Mouse (Mus musculus): ENCODE measurements around the gene Tmem176a. TPM values are rescaled to one million over a fixed set of nuclear protein-coding genes. Genes with fewer than 3 reads are reported as not detected.

Gene Tmem176a
- polyA plus RNA-seq (2015; fragmentation: Nextera tagmentation; extraction: Ambion mirVana) = 37.3 and 41.8 TPM in 2 replicates

DNA sequence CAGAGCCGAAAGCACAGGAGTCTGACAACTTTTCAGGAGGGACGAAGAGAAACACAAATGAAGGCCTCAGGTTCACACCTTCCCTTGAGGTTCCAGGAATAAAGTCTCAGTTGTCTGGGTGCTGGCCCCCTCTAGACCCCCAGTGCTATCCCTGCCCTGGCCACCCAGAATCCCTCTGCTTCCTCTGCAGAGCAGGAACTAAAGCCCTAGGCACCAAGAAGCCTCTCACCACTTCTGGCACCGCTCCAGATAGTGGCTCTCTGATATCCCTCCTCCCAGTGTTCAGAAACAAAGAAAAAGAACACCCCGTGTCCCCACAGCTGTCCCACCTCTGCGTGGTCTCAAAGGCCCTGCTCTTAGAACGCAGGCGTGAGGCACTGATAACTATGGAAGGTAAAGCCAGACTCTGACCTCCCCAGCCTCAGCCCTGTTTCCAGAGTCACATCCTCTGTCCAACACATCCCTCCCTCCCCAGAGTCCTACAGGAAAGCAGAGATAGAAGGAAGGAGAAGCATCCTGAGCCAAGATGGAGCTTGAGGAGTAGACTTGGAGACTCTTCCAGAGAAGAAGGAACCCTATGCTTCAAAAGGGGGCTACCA lies at the start of gene Tmem176a:
Gene Tmem176a (plus strand): TSS at position 549 of the 599 bp plus-strand sequence.

DNA sequence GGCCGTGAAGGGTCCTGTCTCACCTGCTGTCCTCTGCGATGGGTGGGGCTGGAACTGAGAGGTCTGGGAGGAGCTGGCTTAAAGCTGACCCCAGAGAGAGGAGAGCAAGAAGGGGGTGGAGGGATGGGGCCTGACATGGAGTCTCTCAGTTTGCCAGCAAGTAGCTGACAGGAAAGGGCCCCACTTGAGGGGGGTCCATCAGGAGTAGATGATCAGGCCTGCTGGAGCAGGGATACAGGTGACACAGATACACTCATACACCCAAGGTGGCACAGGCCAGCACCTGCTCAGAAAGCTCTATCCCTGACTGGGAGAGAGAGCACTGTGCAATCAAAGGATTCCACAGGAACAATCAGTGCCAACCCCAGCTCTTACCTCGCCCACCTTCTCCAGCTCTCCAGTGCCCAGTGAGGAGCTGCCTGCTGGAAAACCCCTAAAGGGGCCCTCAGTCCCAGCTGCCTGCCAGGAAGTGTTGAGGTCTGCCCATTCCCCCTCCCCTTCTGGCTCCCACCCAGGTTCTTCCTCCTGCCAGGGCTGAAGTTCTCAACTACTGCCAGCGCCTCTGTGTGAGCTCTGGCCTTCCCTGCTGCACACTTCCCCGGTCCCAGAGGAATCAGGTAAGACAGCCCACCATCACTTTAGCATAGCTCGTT lies 380 bp downstream of the Tmem176a start, which contains the start of gene Tmem176b:
Gene Tmem176b (minus strand): TSS at position 524 of the 653 bp plus-strand sequence.

GRCm38 (mm10) chr6:48872596-48872995 lies 31.9 kb downstream of the Tmem176a start, which contains the start of gene Aoc1:
Gene Aoc1, plus strand, starts transcription at chr6:48872896.

Other genes starting within 250 kb of the Tmem176a start
- gene Repin1, start 247.0 kb upstream of the Tmem176a start, polyA plus RNA-seq (2015; fragmentation: Nextera tagmentation; extraction: Ambion mirVana) = 22.8 and 23.9 TPM in 2 replicates
- gene Gm44965, start 247.0 kb upstream of the Tmem176a start, polyA plus RNA-seq (2015; fragmentation: Nextera tagmentation; extraction: Ambion mirVana) = not detected in 2 replicates
- 3.7 and 3.8 TPM in 2 replicates for gene Zfp775, start 238.9 kb upstream of the Tmem176a start, polyA plus RNA-seq (2015; fragmentation: Nextera tagmentation; extraction: Ambion mirVana)
- 0.27 and 0.48 TPM in 2 replicates for gene AI854703, start 214.2 kb upstream of the Tmem176a start, polyA plus RNA-seq (2015; fragmentation: Nextera tagmentation; extraction: Ambion mirVana)
- gene Gimap8, start 193.7 kb upstream of the Tmem176a start, polyA plus RNA-seq (2015; fragmentation: Nextera tagmentation; extraction: Ambion mirVana) = 1.7 and 1.8 TPM in 2 replicates
- 2.9 and 3.4 TPM in 2 replicates for gene Gimap9, start 164.8 kb upstream of the Tmem176a start, polyA plus RNA-seq (2015; fragmentation: Nextera tagmentation; extraction: Ambion mirVana)
- 14.6 and 16.2 TPM in 2 replicates for gene Gimap4, start 156.4 kb upstream of the Tmem176a start, polyA plus RNA-seq (2015; fragmentation: Nextera tagmentation; extraction: Ambion mirVana)
- 19.4 and 22.7 TPM in 2 replicates for gene Gimap6, start 132.7 kb upstream of the Tmem176a start, polyA plus RNA-seq (2015; fragmentation: Nextera tagmentation; extraction: Ambion mirVana)
- 1.6 and 2.3 TPM in 2 replicates for gene Gm28053, start 122.3 kb upstream of the Tmem176a start, polyA plus RNA-seq (2015; fragmentation: Nextera tagmentation; extraction: Ambion mirVana)
- gene Gimap7, start 122.3 kb upstream of the Tmem176a start, polyA plus RNA-seq (2015; fragmentation: Nextera tagmentation; extraction: Ambion mirVana) = not detected in 2 replicates
- 11.1 and 12.1 TPM in 2 replicates for gene Gimap1, start 101.9 kb upstream of the Tmem176a start, polyA plus RNA-seq (2015; fragmentation: Nextera tagmentation; extraction: Ambion mirVana)
- 8.5 and 9.6 TPM in 2 replicates for gene Gimap5, start 94.7 kb upstream of the Tmem176a start, polyA plus RNA-seq (2015; fragmentation: Nextera tagmentation; extraction: Ambion mirVana)
- gene Gimap3, start 70.1 kb upstream of the Tmem176a start, polyA plus RNA-seq (2015; fragmentation: Nextera tagmentation; extraction: Ambion mirVana) = not detected in 2 replicates
- gene Tmem176b, start 577 bp downstream of the Tmem176a start, polyA plus RNA-seq (2015; fragmentation: Nextera tagmentation; extraction: Ambion mirVana) = 112 and 122 TPM in 2 replicates
- 0.12 TPM in 1 of 2 replicates, not detected in the other for gene Aoc1, start 32.0 kb downstream of the Tmem176a start, polyA plus RNA-seq (2015; fragmentation: Nextera tagmentation; extraction: Ambion mirVana)
- 0.09 TPM in 1 of 2 replicates, not detected in the other for gene 1600015I10Rik, start 89.0 kb downstream of the Tmem176a start, polyA plus RNA-seq (2015; fragmentation: Nextera tagmentation; extraction: Ambion mirVana)
- not detected in 2 replicates for gene Doxl2, start 134.0 kb downstream of the Tmem176a start, polyA plus RNA-seq (2015; fragmentation: Nextera tagmentation; extraction: Ambion mirVana)
- gene Svs1, start 145.9 kb downstream of the Tmem176a start, polyA plus RNA-seq (2015; fragmentation: Nextera tagmentation; extraction: Ambion mirVana) = not detected in 2 replicates
- 0.60 and 0.73 TPM in 2 replicates for gene Gpnmb, start 195.6 kb downstream of the Tmem176a start, polyA plus RNA-seq (2015; fragmentation: Nextera tagmentation; extraction: Ambion mirVana)
- gene Malsu1, start 232.9 kb downstream of the Tmem176a start, polyA plus RNA-seq (2015; fragmentation: Nextera tagmentation; extraction: Ambion mirVana) = 106 and 128 TPM in 2 replicates

All from skeletal muscle tissue, postnatal 0 days (tissue).